Mouse (Mus musculus) forebrain, postnatal 0 days (tissue): ENCODE results near the gene F2rl3. TPM values are rescaled to one million over a fixed set of nuclear protein-coding genes. Genes with fewer than 3 reads are reported as not detected.

Source experiments
- ATAC-seq: fragments of 200-750 bp; cut with Nextera tagmentation; 2 replicates; pipeline ENCODE4 v1.8.0; 2017; ENCODE audit warnings: mild to moderate bottlenecking, moderate library complexity
- DNase-seq: peaks from one replicate; pipeline ENCODE4 v3.0.0-alpha.2; 2015
- H3K27ac ChIP-seq: fragments of 300-500 bp; sonication (generic); 2 replicates; pipeline ENCODE4 v1.5.1; 2014; ENCODE audit warnings: low read depth, mild to moderate bottlenecking, antibody characterized with exemption, low read length, moderate library complexity, mixed read lengths
- H3K27me3 ChIP-seq: fragments of 300-500 bp; sonication (generic); 2 replicates; pipeline ENCODE4 v1.6.1; 2014; ENCODE audit warnings: mild to moderate bottlenecking, low read length, mixed read lengths; ENCODE audit not compliant: insufficient read depth
- H3K36me3 ChIP-seq: fragments of 300-500 bp; sonication (generic); 2 replicates; pipeline ENCODE4 v1.6.1; 2014; ENCODE audit warnings: mild to moderate bottlenecking, moderate library complexity; ENCODE audit not compliant: insufficient read depth
- H3K4me1 ChIP-seq: fragments of 300-500 bp; sonication (generic); 2 replicates; pipeline ENCODE4 v1.6.1; 2014; ENCODE audit warnings: antibody characterized with exemption; ENCODE audit not compliant: insufficient read depth
- H3K4me2 ChIP-seq: fragments of 300-500 bp; sonication (generic); 2 replicates; pipeline ENCODE4 v1.6.1; 2014; ENCODE audit warnings: low read depth, mild to moderate bottlenecking, moderate library complexity
- H3K4me3 ChIP-seq: fragments of 300-500 bp; sonication (generic); 2 replicates; pipeline ENCODE4 v1.5.1; 2014; ENCODE audit warnings: low read depth, low read length, mixed read lengths
- H3K9ac ChIP-seq: fragments of 300-500 bp; sonication (generic); 2 replicates; pipeline ENCODE4 v1.6.1; 2014; ENCODE audit warnings: mild to moderate bottlenecking
- H3K9me3 ChIP-seq: fragments of 300-500 bp; sonication (generic); 2 replicates; pipeline ENCODE4 v1.6.1; 2016; ENCODE audit warnings: low read length
- CTCF ChIP-seq: sonication (generic); IDR thresholded peaks from 2 replicates; pipeline ENCODE4 v1.5.1; 2016; ENCODE audit warnings: antibody characterized with exemption, control low read depth, low read depth
- WGBS: fragments of 180-500 bp; shearing (Covaris S2); extraction: QIAGEN DNeasy Blood & Tissue Kit; methylation state at CpG from one replicate; pipeline ENCODE4 v1.1.7; 2014; 5-methylcytosine and 5-hydroxymethylcytosine counted together
- polyA plus RNA-seq: library from polyadenylated mRNA; unstranded; fragments of >200 nt; fragmentation: Nextera tagmentation; extraction: Ambion mirVana; gene quantifications from 2 replicates; pipeline ENCODE4 v1.2.1, GENCODE M21; 2015
- total RNA-seq: library from RNA; depleted of rRNA; stranded (reverse); fragments of >200 nt; gene quantifications from 2 replicates; pipeline ENCODE4 v1.2.3, GENCODE M21; 2014

F2rl3 gene
- total and polyA plus RNA-seq, 2 experiments from 2014 or later: 0.24 to 0.40 TPM

DNA sequence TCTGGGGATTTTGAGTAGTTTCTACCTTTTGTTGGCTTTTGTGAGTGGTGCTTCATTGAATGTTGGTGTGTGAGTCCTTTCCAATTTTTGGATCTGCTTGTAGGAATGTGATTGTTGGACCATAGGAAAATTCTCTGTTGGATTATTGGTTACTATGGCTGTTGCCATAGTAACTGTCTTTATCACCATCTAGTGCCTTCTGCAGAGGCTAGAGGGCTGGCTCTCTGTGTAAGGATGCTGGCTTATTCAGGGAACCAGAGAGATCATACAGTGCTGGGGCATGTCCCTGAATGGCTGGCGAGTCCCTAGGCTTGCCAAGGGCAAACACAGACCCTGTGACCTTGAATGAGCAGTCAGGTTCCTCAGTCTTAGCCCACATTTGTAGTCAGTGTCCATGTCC, 33.0 kb upstream of the F2rl3 start:
- no peaks in the 10 kb centered on the region for H3K27me3 ChIP-seq
- H3K4me1 ChIP-seq: peaks cover 7% of the 10 kb centered on the region
- DNase-seq: no peak
- no peak for TF ChIP-seq CTCF
- no peaks in the 10 kb centered on the region for H3K9me3 ChIP-seq
- 86% methylated on average over 1 of the region's 1 CpGs for WGBS
- H3K36me3 ChIP-seq: peaks cover 86% of the 10 kb centered on the region
- peak; percentile 69 for ATAC-seq
- H3K4me3 ChIP-seq: no peak overlapping the region
- H3K4me2 ChIP-seq: no peak overlapping the region
- no peak overlapping the region for H3K9ac ChIP-seq
- H3K27ac ChIP-seq: no peak overlapping the region

DNA sequence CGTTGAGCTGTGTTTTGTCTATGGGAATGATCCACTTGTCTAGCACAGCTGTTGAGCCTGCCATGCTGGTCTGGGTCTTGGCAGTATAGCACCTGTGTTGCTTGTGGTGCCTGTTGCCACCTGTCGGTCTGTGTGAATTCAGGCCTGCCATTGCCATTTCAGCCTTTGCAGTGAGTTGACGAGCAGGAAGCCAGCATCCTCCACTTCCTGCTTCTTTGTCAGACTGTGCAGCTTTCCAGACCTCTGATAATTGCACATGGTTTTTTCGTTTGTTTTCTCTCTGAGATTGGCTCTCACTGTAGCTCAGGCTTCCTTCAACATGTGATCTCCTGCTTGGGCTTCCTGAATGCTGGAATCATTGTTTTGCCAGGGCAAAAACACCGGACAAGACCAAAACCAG, 26.7 kb upstream of the F2rl3 start:
- Histone ChIP-seq H3K4me3 (no peak overlapping the region), H3K9me3 (no peaks in the 10 kb centered on the region), H3K27ac (no peak overlapping the region), H3K36me3 (peaks cover 97% of the 10 kb centered on the region), H3K4me1 (no peaks in the 10 kb centered on the region), H3K4me2 (no peak overlapping the region), H3K27me3 (no peaks in the 10 kb centered on the region), H3K9ac (no peak overlapping the region)
- 88% methylated on average over 5 of the region's 5 CpGs for WGBS
- TF ChIP-seq CTCF: no peak
- no peak for DNase-seq
- ATAC-seq: no peak

DNA sequence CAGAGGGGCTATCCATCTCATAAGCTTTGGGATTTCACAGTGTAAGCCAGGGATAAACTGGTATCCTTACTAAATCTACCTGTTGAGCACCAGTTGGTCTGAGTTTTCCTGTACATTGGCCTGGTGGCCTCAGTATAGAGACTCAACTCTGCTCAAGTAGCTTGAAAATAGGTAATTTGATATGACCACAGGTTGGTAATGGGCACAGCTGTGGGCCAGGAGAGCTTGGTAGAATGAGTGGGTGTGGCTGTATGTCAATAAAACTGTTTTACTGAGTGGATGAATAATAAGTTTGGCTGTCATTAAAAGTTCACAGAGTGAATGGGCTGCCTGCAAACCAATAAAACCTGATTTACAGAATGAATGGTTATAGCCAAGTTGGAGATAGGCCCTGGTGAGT, 24.8 kb upstream of the F2rl3 start:
- H3K27me3 ChIP-seq: no peaks in the 10 kb centered on the region
- no peak overlapping the region for H3K4me3 ChIP-seq
- no peak for TF ChIP-seq CTCF
- ATAC-seq: no peak
- no peak for DNase-seq
- H3K9ac ChIP-seq: no peak overlapping the region
- peaks cover 92% of the 10 kb centered on the region for H3K36me3 ChIP-seq
- H3K9me3 ChIP-seq: no peaks in the 10 kb centered on the region
- H3K27ac ChIP-seq: no peak overlapping the region
- H3K4me2 ChIP-seq: no peak overlapping the region
- H3K4me1 ChIP-seq: no peaks in the 10 kb centered on the region

DNA sequence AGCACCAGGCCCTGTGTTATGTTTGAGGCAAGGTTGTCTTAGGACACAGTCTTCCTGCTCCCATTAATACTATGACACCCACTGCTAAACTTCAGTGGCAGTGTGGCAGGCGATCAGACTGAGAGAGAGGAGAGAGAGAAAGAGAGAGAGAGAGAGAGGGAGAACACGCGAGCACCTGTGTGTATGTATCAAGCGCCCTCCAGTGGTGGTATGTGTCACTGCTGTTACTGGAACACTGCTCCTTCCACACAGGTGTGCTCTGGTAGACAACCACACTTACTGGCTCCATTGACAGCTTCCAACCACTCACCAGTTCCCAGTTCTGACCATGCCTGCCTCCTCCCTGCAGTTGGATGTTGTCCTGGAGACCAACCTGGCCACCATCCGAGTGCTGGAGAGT, 15.6 kb upstream of the F2rl3 start:
- Histone ChIP-seq H3K27me3 (no peaks in the 10 kb centered on the region), H3K4me2 (no peak overlapping the region), H3K27ac (no peak overlapping the region), H3K9me3 (no peaks in the 10 kb centered on the region), H3K9ac (no peak overlapping the region), H3K36me3 (peaks cover 93% of the 10 kb centered on the region), H3K4me1 (no peaks in the 10 kb centered on the region), H3K4me3 (no peak overlapping the region)
- peak; percentile 86 for TF ChIP-seq CTCF
- ATAC-seq (peak; percentile 62), DNase-seq (peak; percentile 54)
- WGBS: 34% methylated on average over 5 of the region's 5 CpGs

DNA sequence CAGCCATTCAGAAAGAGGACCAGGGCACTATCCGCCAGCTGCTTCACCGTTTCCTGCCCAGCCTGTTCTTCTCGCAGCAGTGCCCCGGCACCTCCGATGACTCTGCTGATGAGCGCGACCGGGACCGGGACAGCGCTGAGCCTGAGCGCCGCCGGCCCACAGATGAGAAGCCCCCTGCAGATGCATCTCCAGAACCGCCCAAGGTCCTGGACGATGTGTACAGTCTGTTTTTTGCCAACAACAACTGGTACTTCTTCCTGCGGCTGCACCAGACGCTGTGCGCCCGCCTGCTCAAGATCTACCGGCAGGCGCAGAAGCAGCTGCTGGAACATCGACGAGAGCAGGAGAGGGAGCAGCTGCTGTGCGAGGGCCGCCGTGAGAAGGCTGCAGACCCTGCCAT, 11.8 kb upstream of the F2rl3 start:
- Histone ChIP-seq H3K27me3 (no peaks in the 10 kb centered on the region), H3K4me2 (no peak overlapping the region), H3K27ac (no peak overlapping the region), H3K36me3 (peaks cover 94% of the 10 kb centered on the region), H3K4me1 (no peaks in the 10 kb centered on the region), H3K9me3 (no peaks in the 10 kb centered on the region), H3K9ac (no peak overlapping the region), H3K4me3 (no peak overlapping the region)
- no peak for DNase-seq
- ATAC-seq: no peak
- WGBS: 93% methylated on average over 26 of the region's 26 CpGs
- no peak for TF ChIP-seq CTCF

DNA sequence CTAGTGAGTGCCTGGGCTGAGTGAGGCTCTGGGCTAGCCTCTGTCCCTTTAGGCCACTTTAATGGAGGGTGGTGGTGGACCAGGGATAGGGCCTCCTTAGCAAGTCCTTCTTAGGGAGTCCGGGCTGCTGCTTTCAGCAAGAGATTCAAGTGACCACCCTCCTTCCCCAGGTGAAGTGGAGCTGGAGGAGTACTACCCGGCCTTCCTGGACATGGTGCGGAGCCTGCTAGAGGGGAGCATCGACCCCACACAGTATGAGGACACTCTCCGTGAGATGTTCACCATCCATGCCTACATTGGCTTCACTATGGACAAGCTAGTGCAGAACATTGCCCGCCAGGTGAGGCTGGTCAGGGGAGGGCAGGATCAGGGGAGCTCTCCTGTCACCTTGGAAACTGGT, 11.4 kb upstream of the F2rl3 start:
- DNase-seq (no peak), ATAC-seq (no peak)
- H3K27ac ChIP-seq: no peak overlapping the region
- H3K36me3 ChIP-seq: peaks cover 90% of the 10 kb centered on the region
- no peaks in the 10 kb centered on the region for H3K27me3 ChIP-seq
- H3K4me3 ChIP-seq: no peak overlapping the region
- 95% methylated on average over 6 of the region's 6 CpGs for WGBS
- no peak for TF ChIP-seq CTCF
- H3K4me2 ChIP-seq: no peak overlapping the region
- no peaks in the 10 kb centered on the region for H3K4me1 ChIP-seq
- H3K9ac ChIP-seq: no peak overlapping the region
- H3K9me3 ChIP-seq: no peaks in the 10 kb centered on the region

DNA sequence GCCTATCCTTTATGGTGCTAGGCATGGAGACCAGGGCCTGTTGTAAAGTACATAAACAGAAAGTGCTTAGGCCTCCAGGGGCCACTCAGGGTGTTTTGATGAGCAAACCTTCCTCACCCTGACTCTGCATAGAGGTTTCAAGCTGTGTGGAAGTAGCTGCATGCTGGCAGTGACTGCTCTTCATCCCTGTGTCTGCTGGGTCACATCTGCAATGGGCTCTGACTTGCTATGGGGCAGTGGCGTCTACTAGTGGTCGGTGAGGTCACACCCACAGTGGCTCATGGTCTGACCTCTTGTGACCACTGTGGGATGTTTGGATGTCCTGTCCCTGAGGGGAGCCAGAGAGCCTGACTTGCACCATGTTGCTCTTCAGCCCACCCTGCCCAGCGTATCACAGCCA, 10.6 kb upstream of the F2rl3 start:
- 84% methylated on average over 3 of the region's 3 CpGs for WGBS
- no peak for TF ChIP-seq CTCF

DNA sequence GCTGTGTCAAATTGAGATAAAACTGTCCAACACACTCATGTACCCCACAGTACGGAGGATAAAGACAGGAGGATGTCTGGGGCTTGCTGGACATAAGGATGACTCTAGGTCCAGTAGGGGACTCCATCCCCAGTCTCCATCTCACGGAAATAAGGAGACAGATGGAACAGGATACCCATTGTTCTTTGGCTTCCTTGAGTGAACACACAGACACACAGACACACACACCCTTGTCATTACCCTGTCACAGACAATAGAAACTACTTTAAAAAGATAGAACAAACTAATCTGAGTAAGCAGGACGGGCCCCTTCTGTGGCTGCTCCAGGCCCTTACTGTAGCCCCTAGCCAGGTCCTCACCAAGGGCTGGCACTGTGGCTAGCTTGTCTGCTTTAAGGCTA, 9.4 kb upstream of the F2rl3 start:
- Histone ChIP-seq H3K4me2 (no peak overlapping the region), H3K36me3 (peaks cover 93% of the 10 kb centered on the region), H3K27me3 (no peaks in the 10 kb centered on the region), H3K9ac (no peak overlapping the region), H3K4me1 (no peaks in the 10 kb centered on the region), H3K9me3 (no peaks in the 10 kb centered on the region), H3K4me3 (no peak overlapping the region), H3K27ac (no peak overlapping the region)
- TF ChIP-seq CTCF: no peak
- 84% methylated on average over 3 of the region's 3 CpGs for WGBS
- DNase-seq (no peak), ATAC-seq (no peak)

More for the DNA sequence above, 10.6 kb upstream of the F2rl3 start:
- Histone ChIP-seq H3K4me2 (no peak overlapping the region), H3K9me3 (no peaks in the 10 kb centered on the region), H3K27me3 (no peaks in the 10 kb centered on the region), H3K9ac (no peak overlapping the region), H3K4me3 (no peak overlapping the region), H3K36me3 (peaks cover 92% of the 10 kb centered on the region), H3K27ac (no peak overlapping the region), H3K4me1 (no peaks in the 10 kb centered on the region)
- no peak for ATAC-seq
- DNase-seq: no peak
